Mouse (Mus musculus): Measurements from ENCODE around the gene Fam227b.

Gene Fam227b

GRCm38 (mm10) chr2:125975808-125976345 is 175.9 kb downstream of the Fam227b start:
- no peak for DNase-seq

GRCm38 (mm10) chr2:125975206-125975605 is 176.6 kb downstream of the Fam227b start:
- no peak for DNase-seq

GRCm38 (mm10) chr2:125973207-125973606 is 178.6 kb downstream of the Fam227b start:
- no peak for DNase-seq

- no peak for DNase-seq
Measured at GRCm38 (mm10) chr2:125968811-125969210, 183.0 kb downstream of the Fam227b start.

- no peak for DNase-seq
Measured at GRCm38 (mm10) chr2:125948195-125948594, 203.6 kb downstream of the Fam227b start.

GRCm38 (mm10) chr2:125943301-125943700 is 208.5 kb downstream of the Fam227b start:
- DNase-seq: no peak

GRCm38 (mm10) chr2:125941111-125941785 is 210.6 kb downstream of the Fam227b start:
- no peak for DNase-seq

- DNase-seq: no peak
Measured at GRCm38 (mm10) chr2:125938993-125939642, 212.7 kb downstream of the Fam227b start.

GRCm38 (mm10) chr2:125936396-125936795 is 215.4 kb downstream of the Fam227b start:
- no peak for DNase-seq

- no peak for DNase-seq
Measured at GRCm38 (mm10) chr2:125933977-125934376, 217.8 kb downstream of the Fam227b start.

Measured in cerebellum, postnatal 14 days (tissue).